22 mouse cellular contexts compared by ENCODE assay signal in genomic region chr12:76807796-76808195, GRCm38 (mm10). TPM values are rescaled to one million over a fixed set of nuclear protein-coding genes. Genes with fewer than 3 reads are reported as not detected.
DNase-seq lines count a peak whose midpoint lies in the region; TF ChIP-seq lines count a peak whose summit lies in the region.
"Had no signal": no experiment of that assay in that cellular context is flagged by ENCODE, and none has a peak within 500 bp of the region (broad histone marks: within the 10 kb centered on the region; RNA-seq: fewer than 3 reads in every experiment).

No protein-coding gene starts in this region.

- peak; percentile 62 to 75 for DNase-seq in frontal cortex, adult 2 months (ENCODE audit: extremely low spot score in 1 of 2, low spot score in 1 of 2)
- no peak for DNase-seq in frontal cortex, postnatal 10 days (ENCODE audit: low spot score in 2 of 2)
- peak; percentile 58 to 83 for DNase-seq in left cerebral cortex, postnatal 25 days (ENCODE audit: low spot score in 2 of 2)
- DNase-seq in left cerebral cortex, postnatal 10 days (ENCODE audit: extremely low spot score in 1 of 2, low spot score in 2 of 2): no peak
- DNase-seq in CH12.LX (ENCODE audit: extremely low read depth): peak; percentile 8
- peak; percentile 56 to 75 for DNase-seq in left cerebral cortex, postnatal 36 days (ENCODE audit: low spot score in 2 of 2)
- no peak for DNase-seq in heart, postnatal 36 days
- DNase-seq: adrenal gland, adult 2 months; adrenal gland, postnatal 25 days; cerebellum, adult 11 months; cerebellum, adult 8-10 months; cerebellum, postnatal 25 days; gastrocnemius, postnatal 14 days; heart, adult 2 months had no signal

- no peak overlapping the region for H3K9ac ChIP-seq in CH12.LX (ENCODE audit: insufficient read depth, low read depth)
- H3K9ac ChIP-seq: embryonic facial prominence, embryonic 12.5 days; forebrain, embryonic 15.5 days; heart, embryonic 12.5 days; hindbrain, embryonic 15.5 days had no signal

- no peaks in the 10 kb centered on the region for H3K36me3 ChIP-seq in CH12.LX (replicated peaks in 1 of 2; ENCODE audit: control insufficient read depth in 1 of 2, insufficient read depth in 1 of 2, low read length in 1 of 2)
- H3K36me3 ChIP-seq: embryonic facial prominence, embryonic 12.5 days; forebrain, embryonic 15.5 days; heart, embryonic 12.5 days had no signal

- dilution Hi-C loops in CH12.LX (cut with MboI; ENCODE audit: extremely low pct_ligation_motif_present, extremely low pct_unique_long_range_greater_than_20kb, low sequenced_read_pairs): no loop called here

- no peak for TF ChIP-seq EP300 in CH12.LX (IDR thresholded peaks at IDR 0.05; ENCODE audit: low read length)

- no peaks in the 10 kb centered on the region for H3K79me2 ChIP-seq in CH12.LX (replicated peaks; ENCODE audit: control insufficient read depth, extremely low read depth, insufficient read depth, poor library complexity, severe bottlenecking)

- no peak for TF ChIP-seq RAD21 in CH12.LX (IDR thresholded peaks at IDR 0.05; ENCODE audit: low read depth, low read length)

- intact Hi-C loops in left cerebral cortex, postnatal 25 days (cut with DNase I): no loop called here
- intact Hi-C loops in left cerebral cortex, postnatal 10 days (cut with DNase I): no loop called here
- intact Hi-C loops in left cerebral cortex, postnatal 36 days (cut with DNase I): no loop called here
- intact Hi-C loops in heart, postnatal 36 days (cut with DNase I): no loop called here

- H3K4me2 ChIP-seq in CH12.LX (ENCODE audit: insufficient read depth, low read depth, poor library complexity, severe bottlenecking): no peak overlapping the region
- H3K4me2 ChIP-seq: embryonic facial prominence, embryonic 12.5 days; forebrain, embryonic 15.5 days; heart, embryonic 12.5 days; hindbrain, embryonic 15.5 days had no signal

- no peaks in the 10 kb centered on the region for H3K27me3 ChIP-seq in CH12.LX (replicated peaks)
- H3K27me3 ChIP-seq: embryonic facial prominence, embryonic 12.5 days; forebrain, embryonic 15.5 days; hindbrain, embryonic 15.5 days had no signal

- in situ Hi-C loops in CH12.LX (cut with MboI; ENCODE audit: low pct_ligation_motif_present, low pct_unique_long_range_greater_than_20kb, low sequenced_read_pairs): no loop called here

- TF ChIP-seq CTCF in CH12.LX (conservative IDR thresholded peaks at IDR 0.05 in 1 of 2, IDR thresholded peaks at IDR 0.05 in 1 of 2; ENCODE audit: low read depth in 2 of 2, low read length in 2 of 2): no peak

- TF ChIP-seq POLR2A in CH12.LX (IDR thresholded peaks at IDR 0.05; ENCODE audit: low read depth, low read length): no peak

- H3K27ac ChIP-seq in CH12.LX (ENCODE audit: insufficient read depth, low read depth): no peak overlapping the region
- H3K27ac ChIP-seq: embryonic facial prominence, embryonic 12.5 days; forebrain, embryonic 15.5 days; heart, adult 2 months; hindbrain, embryonic 15.5 days had no signal

- no peak overlapping the region for H3K4me3 ChIP-seq in CH12.LX (replicated peaks in 1 of 3; ENCODE audit: low read depth in 2 of 3, low read length in 2 of 3, poor library complexity in 1 of 3)
- H3K4me3 ChIP-seq: embryonic facial prominence, embryonic 12.5 days; forebrain, embryonic 15.5 days; heart, adult 2 months; heart, embryonic 12.5 days; hindbrain, embryonic 15.5 days had no signal

- H3K4me1 ChIP-seq in CH12.LX (ENCODE audit: control insufficient read depth in 1 of 2, insufficient read depth in 2 of 2): peaks cover 0 to 28% of the 10 kb centered on the region in 2 experiments; a peak in 2 of 4 replicates
- H3K4me1 ChIP-seq: embryonic facial prominence, embryonic 12.5 days; forebrain, embryonic 15.5 days; hindbrain, embryonic 15.5 days had no signal

- no peaks in the 10 kb centered on the region for H3K9me3 ChIP-seq in CH12.LX (replicated peaks; ENCODE audit: low read length)
- H3K9me3 ChIP-seq: embryonic facial prominence, embryonic 12.5 days; forebrain, embryonic 15.5 days; heart, embryonic 12.5 days; hindbrain, embryonic 15.5 days had no signal

TF ChIP-seq in CH12.LX, 34 proteins besides CTCF, POLR2A, EP300 and RAD21:
- no peak for TF ChIP-seq ZMIZ1 (IDR thresholded peaks at IDR 0.05; ENCODE audit: low read depth, low read length)
- no peak for TF ChIP-seq SMC3 (IDR thresholded peaks at IDR 0.05; ENCODE audit: low read depth, low read length)
- TF ChIP-seq USF1 (IDR thresholded peaks at IDR 0.05; ENCODE audit: low read depth, low read length): 0 out of 2 replicates have a peak, but pooled peaks have one; percentile 2
- no peak for TF ChIP-seq GABPA (IDR thresholded peaks at IDR 0.05; ENCODE audit: insufficient replicate concordance, low read depth, low read length)
- no peak for TF ChIP-seq PAX5 (IDR thresholded peaks at IDR 0.05; ENCODE audit: low read length)
- 0 out of 2 replicates have a peak, but pooled peaks have one; percentile 34 for TF ChIP-seq MAX (IDR thresholded peaks at IDR 0.05; ENCODE audit: low read length)
- TF ChIP-seq KAT2A (IDR thresholded peaks at IDR 0.05; ENCODE audit: insufficient replicate concordance, low read length): no peak
- peak; percentile 36; the same call in 1 of the 2 replicates for TF ChIP-seq USF2 (conservative IDR thresholded peaks at IDR 0.05; ENCODE audit: low read depth, low read length)
TF ChIP-seq in CH12.LX: peak in this region for 3.

RNA-seq across cellular contexts. Expression of gene Gpx2, which starts 12.4 kb away (rescaled TPM):
- 0.12 and 0.27 TPM in 2 replicates for polyA plus RNA-seq in frontal cortex, adult 2 months (2012; rRNA removed)
- under 1 TPM; 0.14 TPM for total RNA-seq in left cerebral cortex, postnatal 25 days (2021)
- total RNA-seq in left cerebral cortex, postnatal 10 days (2021): under 1 TPM; 0.62 to 0.69 TPM
- total RNA-seq in CH12.LX (2012; rRNA removed): not detected in 2 replicates
- total RNA-seq in CH12.LX (2014; rRNA removed): not detected in 2 replicates
- not detected in 2 replicates for polyA plus RNA-seq in CH12.LX (2012; ENCODE audit: insufficient read length, low read depth)
- 1 to 10 TPM in 1 of 2 experiments, under 1 TPM in 1; 0.44 to 1.1 TPM for total RNA-seq in left cerebral cortex, postnatal 36 days (2021)
- total RNA-seq in heart, postnatal 36 days (2021): not detected
- total RNA-seq: adrenal gland, adult 2 months; adrenal gland, postnatal 25 days; gastrocnemius, adult 18-20 months; gastrocnemius, postnatal 14 days; heart, adult 2 months; heart, postnatal 25 days had no signal
- polyA plus RNA-seq: adrenal gland, adult 2 months; forebrain, embryonic 15.5 days; heart, embryonic 12.5 days; hindbrain, embryonic 11.5 days; hindbrain, embryonic 15.5 days; inflammation-experienced regulatory T-cells, adult 6 months had no signal

RNA-seq across cellular contexts. Expression of gene Rab15, which starts 14.9 kb away (rescaled TPM):
- polyA plus RNA-seq in frontal cortex, adult 2 months (2012; rRNA removed): 153 and 156 TPM in 2 replicates
- total RNA-seq in left cerebral cortex, postnatal 25 days (2021): 100 to 1,000 TPM; 267 to 271 TPM
- 100 to 1,000 TPM; 188 to 199 TPM for total RNA-seq in left cerebral cortex, postnatal 10 days (2021)
- total RNA-seq in CH12.LX (2012; rRNA removed): 0.04 and 0.25 TPM in 2 replicates
- total RNA-seq in CH12.LX (2014; rRNA removed): 0.07 TPM in 1 of 2 replicates, not detected in the other
- not detected in 2 replicates for polyA plus RNA-seq in CH12.LX (2012; ENCODE audit: insufficient read length, low read depth)
- 100 to 1,000 TPM; 258 TPM for total RNA-seq in left cerebral cortex, postnatal 36 days (2021)
- total RNA-seq in heart, postnatal 36 days (2021): under 1 TPM; 0.86 to 0.92 TPM
- polyA plus RNA-seq: inflammation-experienced regulatory T-cells, adult 6 months had no signal

RNA-seq across cellular contexts. Expression of gene Fntb, which starts 42.4 kb away (rescaled TPM):
- 28.4 and 28.9 TPM in 2 replicates for polyA plus RNA-seq in frontal cortex, adult 2 months (2012; rRNA removed)
- 10 to 100 TPM; 23.3 to 28.3 TPM for total RNA-seq in left cerebral cortex, postnatal 25 days (2021)
- 10 to 100 TPM; 27.7 to 28.1 TPM for total RNA-seq in left cerebral cortex, postnatal 10 days (2021)
- total RNA-seq in CH12.LX (2012; rRNA removed) (8.8 and 9.2 TPM in 2 replicates), CH12.LX (2014; rRNA removed) (4.8 and 5.6 TPM in 2 replicates)
- 19.5 and 25.3 TPM in 2 replicates for polyA plus RNA-seq in CH12.LX (2012; ENCODE audit: insufficient read length, low read depth)
- total RNA-seq in left cerebral cortex, postnatal 36 days (2021): 10 to 100 TPM; 25.8 to 27.5 TPM
- 10 to 100 TPM; 13.3 to 14.5 TPM for total RNA-seq in heart, postnatal 36 days (2021)

RNA-seq across cellular contexts. Expression of gene Churc1, which starts 42.5 kb away (rescaled TPM):
- 93.2 and 103 TPM in 2 replicates for polyA plus RNA-seq in frontal cortex, adult 2 months (2012; rRNA removed)
- total RNA-seq in left cerebral cortex, postnatal 25 days (2021): 10 to 100 TPM; 32.0 to 34.3 TPM
- total RNA-seq in left cerebral cortex, postnatal 10 days (2021): 10 to 100 TPM; 46.5 to 50.0 TPM
- total RNA-seq in CH12.LX (2012; rRNA removed) (87.1 and 92.0 TPM in 2 replicates), CH12.LX (2014; rRNA removed) (139 and 160 TPM in 2 replicates)
- polyA plus RNA-seq in CH12.LX (2012; ENCODE audit: insufficient read length, low read depth): 48.9 and 52.0 TPM in 2 replicates
- total RNA-seq in left cerebral cortex, postnatal 36 days (2021): 10 to 100 TPM; 32.1 to 37.5 TPM
- 10 to 100 TPM; 84.7 to 89.3 TPM for total RNA-seq in heart, postnatal 36 days (2021)

Comparison
In these comparisons a context has a peak if more than half of its experiments do, and no peak if none do; other contexts are left out.
1. DNase-seq: peak in frontal cortex, adult 2 months (2 of 2), left cerebral cortex, postnatal 25 days (2 of 2), CH12.LX (single experiment) and left cerebral cortex, postnatal 36 days (2 of 2); none in frontal cortex, postnatal 10 days (0 of 2), left cerebral cortex, postnatal 10 days (0 of 2) and heart, postnatal 36 days (0 of 2).
2. RNA of gene Rab15, which starts 14.9 kb away (total RNA-seq): 267 to 271 TPM in left cerebral cortex, postnatal 25 days, 258 TPM in left cerebral cortex, postnatal 36 days and 188 to 199 TPM in left cerebral cortex, postnatal 10 days; 0.86 to 0.92 TPM in heart, postnatal 36 days and 0.04 to 0.25 TPM in CH12.LX; every median in the first group is over 10 times any median in the second.